Mouse (Mus musculus): ENCODE results near the gene Atp6v0a1.

Gene Atp6v0a1

DNA sequence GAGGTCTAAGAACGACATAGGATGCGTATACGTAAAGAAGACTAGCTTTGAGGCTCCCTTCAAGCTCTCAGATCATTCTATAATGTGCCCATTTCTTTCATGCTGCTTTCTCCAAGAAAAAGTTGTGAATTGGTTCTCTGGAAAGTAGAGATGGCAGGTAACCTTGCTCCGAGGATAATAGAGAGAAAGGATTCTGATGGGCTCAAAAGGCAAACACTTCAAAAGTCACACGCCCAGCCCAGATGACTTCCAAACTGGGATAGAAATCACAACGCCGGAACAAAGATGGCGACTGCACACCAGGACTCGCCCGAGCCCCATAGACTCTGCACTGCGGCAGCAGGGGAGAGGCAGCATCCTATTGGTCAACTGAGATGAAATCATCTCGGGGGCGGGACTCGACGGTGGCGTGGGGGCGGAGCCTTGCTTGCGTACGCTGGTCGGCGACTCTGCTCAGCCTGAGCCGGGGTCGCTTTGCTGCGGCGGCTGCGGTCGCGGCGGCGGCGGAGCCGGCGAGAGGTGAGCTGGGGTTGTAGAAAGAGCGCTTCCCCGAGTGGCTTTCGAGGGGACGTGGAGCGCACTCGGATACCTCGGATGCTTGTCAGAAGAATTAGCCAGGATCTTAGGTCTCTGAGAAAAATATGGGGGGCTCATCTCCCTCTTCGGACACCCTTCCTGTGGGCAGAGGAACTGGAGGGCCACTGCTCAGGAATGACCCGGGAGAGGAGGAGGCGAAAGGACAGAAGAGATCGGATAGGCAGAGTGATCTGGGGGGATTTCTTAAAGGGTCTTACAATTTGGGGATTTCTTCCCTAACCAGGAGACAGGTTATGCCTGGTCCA is at the start of gene Atp6v0a1:
Gene Atp6v0a1 (plus strand): TSS at position 407 of the 842 bp plus-strand sequence.
- peak; percentile 98 to 99 for DNase-seq (ENCODE audit: inconsistent age in 2 of 2, low spot score in 1 of 2)

DNA sequence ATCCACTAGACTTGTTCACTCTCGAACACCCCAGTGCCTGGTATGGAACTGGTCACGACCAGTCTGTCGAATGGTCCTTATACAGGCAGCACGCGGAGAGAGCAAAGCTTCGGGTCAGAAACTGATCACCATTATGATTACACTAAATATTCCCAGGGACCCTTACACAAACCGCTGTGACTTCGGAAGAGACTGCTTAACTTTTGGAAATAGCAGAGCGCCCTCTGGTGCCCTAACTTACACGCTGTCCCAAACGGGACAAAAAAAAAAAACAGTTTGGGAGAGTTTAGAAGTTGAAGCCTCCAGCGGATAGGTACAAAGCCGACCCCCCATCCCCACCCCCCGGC is 49.8 kb upstream of the Atp6v0a1 start:
- DNase-seq (ENCODE audit: inconsistent age in 2 of 2, low spot score in 1 of 2) = peak; percentile 71 to 92

DNA sequence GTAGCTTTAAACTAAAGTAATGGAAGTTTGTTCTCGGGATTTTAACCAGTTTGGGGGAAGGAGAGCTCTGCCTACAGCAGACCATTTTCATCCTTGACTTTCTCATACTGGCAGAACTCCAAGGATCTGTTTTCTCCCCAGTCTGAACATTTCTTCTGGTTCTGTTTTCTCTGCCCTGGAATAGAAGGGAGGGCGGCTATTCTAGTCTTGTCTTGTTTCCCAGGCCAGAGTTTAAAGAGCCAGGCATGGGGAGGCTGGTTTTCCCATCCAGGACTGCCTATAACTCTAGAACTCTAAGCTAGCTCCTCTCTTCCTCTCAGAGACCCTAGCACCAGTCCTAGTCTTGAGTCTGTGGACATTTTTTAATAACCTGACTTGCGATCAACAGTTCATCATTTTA is 49.4 kb upstream of the Atp6v0a1 start:
- DNase-seq (ENCODE audit: inconsistent age in 2 of 2, low spot score in 1 of 2) = peak; percentile 54 to 89

DNA sequence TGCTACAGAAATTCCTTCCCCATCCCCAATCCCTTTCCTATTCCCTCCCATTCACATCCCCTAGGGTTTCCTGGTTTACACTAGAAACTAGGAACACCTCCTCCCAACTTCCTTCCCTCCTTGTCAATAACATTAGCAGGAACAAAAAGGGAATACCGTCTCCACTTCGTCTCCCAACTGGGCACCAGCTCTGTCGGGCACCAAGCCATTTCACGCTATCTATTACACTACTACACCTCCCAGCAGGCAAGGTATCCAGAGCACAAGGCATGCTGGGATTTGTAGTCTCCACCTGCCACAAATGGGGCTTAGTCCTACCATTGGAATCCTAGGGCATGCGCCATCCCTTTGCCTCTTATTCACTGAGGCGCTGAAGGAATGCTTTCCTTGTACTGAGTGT is 48.7 kb upstream of the Atp6v0a1 start:
- DNase-seq (ENCODE audit: inconsistent age in 2 of 2, low spot score in 1 of 2) = peak; percentile 77 to 91

DNA sequence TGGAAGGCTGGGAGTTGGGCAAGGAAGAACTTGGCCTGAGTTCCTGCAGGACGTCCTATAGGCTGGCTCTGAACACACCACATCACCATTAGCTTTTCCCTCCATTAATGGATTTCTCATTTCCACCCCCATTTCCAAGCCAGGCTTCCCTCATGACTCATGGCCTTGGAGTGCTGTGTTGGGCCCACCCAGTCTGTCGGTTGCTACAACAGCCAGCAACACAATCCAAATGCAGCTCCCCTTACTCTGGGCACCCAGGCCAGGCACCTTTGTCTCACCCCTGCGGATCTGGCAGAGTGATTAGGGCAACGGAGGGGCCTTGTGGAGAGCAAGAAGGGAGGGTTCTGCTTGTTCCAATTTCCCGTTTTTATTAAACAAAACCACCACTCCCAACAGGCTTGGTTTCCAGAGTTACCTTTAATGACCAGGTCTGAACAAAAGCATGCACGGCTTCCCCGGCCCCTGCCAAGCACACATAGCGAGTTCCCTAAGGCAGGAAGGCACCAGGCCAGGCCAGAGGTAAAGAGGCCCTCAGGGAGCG is 46.8 kb upstream of the Atp6v0a1 start:
- peak; percentile 67 to 86 for DNase-seq (ENCODE audit: inconsistent age in 2 of 2, low spot score in 1 of 2)

DNA sequence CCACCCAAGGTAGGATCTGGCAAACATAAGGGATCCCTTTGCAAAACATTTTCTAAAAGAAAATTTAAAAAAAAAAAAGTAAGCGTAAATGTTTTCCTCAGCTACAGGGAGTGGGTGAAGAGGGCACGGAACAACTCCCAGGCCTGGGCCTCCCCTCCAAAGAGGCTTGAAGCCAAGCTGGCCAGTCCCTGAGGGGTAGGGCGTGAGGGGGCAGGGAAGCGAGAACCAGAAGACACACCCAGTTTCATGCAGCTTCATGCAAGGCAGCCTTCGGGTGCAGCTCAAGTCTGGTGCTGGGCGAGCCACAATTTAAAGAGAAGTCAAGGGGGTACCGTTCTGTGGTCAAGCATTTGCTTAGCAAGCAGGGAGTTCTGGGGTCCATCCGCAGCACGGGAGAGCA is 45.6 kb upstream of the Atp6v0a1 start:
- peak; percentile 44 to 76 for DNase-seq (ENCODE audit: inconsistent age in 2 of 2, low spot score in 1 of 2)

DNA sequence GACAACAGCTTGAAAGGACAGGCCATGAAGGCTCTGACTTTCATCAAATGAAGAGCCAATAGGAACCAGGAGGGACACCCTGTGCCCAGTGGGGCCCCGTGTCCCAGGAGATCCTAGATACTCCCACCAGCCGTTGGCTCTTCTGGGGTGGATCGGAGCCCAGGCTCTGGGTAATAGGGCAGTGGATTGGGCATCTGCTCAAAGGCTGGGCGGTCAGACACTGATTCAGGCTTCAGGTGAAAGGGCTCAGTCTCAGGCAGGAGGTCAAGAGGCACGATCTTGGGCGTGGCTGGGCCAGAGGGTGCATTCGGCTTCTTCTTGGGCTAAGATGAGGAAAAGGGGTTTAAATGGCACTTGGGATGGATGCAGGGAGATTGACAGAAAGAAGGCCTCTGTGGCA is 45.1 kb upstream of the Atp6v0a1 start:
- peak in 1 of 2 experiments; percentile 65 for DNase-seq (ENCODE audit: inconsistent age in 2 of 2, low spot score in 1 of 2)

DNA sequence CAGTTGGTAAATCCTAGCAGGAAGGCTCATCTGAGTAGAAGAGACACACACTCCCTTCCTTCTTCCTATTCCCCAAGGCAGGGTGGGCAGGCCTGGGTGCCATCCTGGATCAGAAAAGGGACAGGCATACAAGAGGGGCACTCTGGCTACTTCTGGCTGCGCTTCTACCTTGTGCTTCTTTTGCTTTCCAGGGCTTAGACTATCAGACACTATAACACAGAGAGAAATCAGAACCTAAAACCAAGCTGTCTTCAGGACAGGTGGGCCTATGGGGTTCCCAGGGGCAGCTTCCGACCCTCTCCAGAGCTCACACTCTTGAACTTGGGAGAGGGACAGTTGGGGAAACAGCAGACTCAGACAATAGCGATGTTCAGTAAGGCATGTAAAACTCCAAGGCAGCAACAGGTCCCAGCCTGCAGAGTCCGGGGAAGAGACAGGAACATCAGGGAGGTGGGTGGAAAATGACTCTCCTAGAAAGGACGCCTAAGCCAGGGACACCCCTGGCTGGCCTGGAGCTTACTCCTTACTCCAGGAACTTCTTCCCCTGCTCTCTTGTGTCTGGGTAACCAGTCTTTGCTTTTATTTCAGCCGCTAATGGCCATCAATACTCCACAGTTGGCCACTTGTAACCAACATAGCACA is 44.2 kb upstream of the Atp6v0a1 start:
- peak in 1 of 2 experiments; percentile 48 for DNase-seq (ENCODE audit: inconsistent age in 2 of 2, low spot score in 1 of 2)

DNA sequence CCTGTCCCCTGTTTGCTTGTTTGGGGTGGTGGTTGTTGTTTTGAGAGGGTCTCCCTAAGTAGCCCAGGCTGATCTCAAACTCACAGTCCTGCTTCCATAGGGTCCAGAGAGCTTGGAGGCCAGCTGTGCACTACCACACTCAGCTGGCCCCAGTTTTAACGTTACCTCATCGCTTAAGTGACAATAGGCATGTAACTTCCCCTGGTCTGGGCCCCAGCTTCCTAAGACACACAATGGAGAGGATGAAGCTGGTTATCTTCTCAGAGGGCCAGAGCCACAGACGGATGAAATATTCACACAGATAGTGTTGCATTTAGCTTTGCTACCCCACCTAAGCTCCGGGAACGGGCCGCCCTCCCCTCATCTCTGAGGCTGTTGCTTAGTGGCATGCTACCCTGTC is 43.5 kb upstream of the Atp6v0a1 start:
- DNase-seq (ENCODE audit: inconsistent age in 2 of 2, low spot score in 1 of 2) = peak in 1 of 2 experiments; percentile 25

DNA sequence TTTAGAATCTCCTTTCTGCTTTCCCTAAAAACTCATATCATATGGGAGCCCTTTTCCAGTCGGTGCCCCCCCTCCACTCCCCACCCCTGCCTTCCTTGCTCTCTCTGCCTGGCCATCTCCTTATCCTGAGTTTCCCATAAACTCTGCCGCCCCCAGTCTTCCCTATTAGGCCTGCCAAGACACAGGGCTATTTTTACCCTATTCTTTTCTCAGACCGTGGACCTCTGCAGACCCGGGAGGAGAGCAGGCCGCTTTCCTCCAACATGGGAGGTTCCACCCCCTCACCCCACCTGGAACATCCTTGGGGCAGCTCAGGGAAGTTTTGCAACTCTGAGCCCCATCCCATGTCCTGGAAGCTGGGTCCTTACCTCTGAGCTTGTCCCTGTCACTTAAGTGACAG is 41.9 kb upstream of the Atp6v0a1 start:
- peak in 1 of 2 experiments; percentile 49 for DNase-seq (ENCODE audit: inconsistent age in 2 of 2, low spot score in 1 of 2)

DNA sequence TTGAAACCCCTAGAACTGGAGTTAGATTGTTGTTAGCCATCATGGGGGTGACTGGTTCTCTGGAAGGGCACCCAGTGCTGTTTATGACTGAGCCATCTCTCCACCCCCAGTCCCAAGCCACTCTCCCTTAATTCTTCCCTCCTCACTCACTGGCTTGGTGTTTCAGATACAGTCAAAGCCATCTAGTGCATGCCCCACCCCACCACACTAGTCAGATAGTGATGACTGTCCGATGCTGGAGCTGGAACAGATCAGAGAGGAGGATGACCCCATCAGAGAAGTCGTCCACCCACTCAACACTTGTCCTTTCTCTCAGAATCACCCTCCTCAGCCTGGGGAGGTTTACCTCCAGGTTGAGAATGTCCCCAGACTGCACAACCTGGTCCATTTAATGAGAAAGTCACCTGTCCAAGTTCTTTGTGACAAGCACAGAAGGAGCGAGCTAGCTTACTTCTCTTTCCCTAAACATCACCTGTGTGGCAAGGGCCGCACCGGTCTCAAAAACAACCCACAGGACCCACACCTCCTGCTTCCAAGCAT is 41.3 kb upstream of the Atp6v0a1 start:
- peak in 1 of 2 experiments; percentile 52 for DNase-seq (ENCODE audit: inconsistent age in 2 of 2, low spot score in 1 of 2)

DNA sequence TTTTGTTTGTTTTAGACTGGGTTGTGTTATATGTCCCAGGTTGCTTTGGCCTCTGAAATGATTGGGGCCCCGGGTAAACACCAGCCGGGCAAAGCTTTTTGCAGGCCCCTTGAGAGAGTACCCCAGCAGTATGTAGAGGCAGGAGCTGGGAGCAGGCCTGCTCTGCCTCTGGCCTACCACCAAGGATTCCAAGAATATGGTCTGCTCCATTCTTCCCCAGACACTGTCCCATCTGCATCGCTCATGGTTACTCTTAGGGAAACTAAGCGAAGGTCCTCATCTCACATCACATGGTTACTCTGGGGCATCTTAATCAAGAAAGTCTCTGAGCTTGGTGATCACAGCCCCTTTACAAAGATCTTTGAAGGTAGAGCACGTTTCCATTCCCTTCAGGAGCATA is 40.8 kb upstream of the Atp6v0a1 start:
- peak in 1 of 2 experiments; percentile 51 for DNase-seq (ENCODE audit: inconsistent age in 2 of 2, low spot score in 1 of 2)

DNA sequence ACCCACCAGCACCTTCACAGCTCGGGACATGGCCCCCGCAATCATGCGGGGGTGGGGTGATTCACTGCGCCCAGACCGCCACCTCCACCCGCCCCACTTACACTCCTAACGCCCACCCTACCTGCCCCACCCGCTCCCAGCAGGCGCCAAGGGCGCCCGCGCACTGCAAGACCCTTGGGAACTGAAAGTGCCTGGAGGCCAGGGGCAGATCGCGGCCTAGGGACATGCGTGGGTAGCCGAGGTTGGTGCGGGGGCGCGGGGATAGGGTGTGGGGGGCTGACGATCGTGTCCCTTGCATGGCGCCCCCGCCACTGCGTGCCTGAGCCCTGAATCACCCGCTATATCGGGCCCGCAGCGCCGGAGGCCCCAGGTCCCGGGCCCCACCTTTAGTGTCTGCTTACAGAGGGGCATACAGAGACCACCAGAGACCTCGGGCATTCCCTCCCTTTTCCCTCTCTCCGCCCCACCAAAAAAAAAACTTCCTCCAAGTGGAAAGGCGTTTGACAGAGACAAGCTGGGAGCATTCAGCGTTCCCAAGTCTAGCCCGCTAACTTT is 40.0 kb upstream of the Atp6v0a1 start:
- peak; percentile 61 to 89 for DNase-seq (ENCODE audit: inconsistent age in 2 of 2, low spot score in 1 of 2)

DNA sequence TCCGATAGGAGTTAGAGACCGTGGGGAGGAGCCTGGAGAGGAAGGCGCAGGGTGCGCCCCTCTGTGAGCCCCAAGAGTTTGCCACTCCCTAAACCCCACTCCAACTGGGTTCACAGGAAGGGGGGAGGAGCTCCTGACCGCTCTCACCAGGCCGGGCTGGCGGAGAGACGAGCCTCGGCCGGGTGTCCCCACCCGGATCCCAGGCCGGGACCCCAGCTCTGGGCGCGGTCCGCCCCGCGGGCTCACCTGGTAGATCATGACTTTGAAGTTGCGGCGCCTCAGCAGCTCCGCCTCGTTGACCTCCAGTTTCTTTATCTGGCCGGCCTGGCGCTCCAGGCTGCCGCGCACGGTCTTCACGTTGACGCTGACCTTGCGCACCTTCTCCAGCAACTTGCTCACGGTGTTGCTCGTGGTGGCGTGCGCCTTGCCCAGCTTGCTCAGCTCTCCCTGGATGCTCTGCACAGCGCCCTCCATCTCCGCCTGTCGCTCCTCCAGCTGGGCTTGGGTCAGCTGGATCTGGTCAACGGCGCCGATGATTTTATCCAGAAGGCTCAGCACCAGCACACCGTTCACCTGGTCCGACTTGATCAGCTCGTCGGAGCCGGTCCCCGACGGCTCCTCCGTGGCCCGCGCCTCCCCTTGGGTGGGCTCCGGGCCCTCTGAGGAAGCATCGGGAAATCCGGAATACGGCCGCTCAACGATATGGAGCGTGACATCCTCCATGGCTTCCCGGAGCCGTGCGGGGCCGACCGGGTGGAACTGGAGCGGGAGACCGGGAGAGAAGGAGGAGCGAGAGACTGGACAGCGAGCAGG is 39.3 kb upstream of the Atp6v0a1 start:
- DNase-seq (ENCODE audit: inconsistent age in 2 of 2, low spot score in 1 of 2) = peak in 1 of 2 experiments; percentile 83

DNA sequence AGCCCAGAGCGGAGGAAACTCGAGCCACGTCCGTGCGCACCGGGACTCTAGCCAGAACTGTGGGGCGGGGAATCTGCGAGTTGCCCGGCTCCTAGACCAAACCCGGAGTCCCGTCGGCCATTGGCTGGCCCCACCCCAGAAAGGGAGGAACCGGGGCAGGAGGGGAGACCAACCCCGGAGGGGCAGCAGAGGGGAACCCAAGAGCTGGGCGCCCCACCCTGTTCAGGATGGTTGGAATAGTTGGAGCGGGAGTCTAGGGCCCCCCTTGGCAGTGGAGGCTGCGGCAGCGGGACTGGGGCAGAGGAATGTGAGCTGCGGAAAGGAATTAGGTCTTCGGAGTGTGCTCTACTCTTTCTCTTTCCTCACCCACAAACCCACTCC is 38.7 kb upstream of the Atp6v0a1 start, which contains the start of gene Cavin1:
Gene Cavin1 (minus strand): TSS at position 331 of the 381 bp plus-strand sequence.
- DNase-seq (ENCODE audit: inconsistent age in 2 of 2, low spot score in 1 of 2) = peak; percentile 97 to 99

DNA sequence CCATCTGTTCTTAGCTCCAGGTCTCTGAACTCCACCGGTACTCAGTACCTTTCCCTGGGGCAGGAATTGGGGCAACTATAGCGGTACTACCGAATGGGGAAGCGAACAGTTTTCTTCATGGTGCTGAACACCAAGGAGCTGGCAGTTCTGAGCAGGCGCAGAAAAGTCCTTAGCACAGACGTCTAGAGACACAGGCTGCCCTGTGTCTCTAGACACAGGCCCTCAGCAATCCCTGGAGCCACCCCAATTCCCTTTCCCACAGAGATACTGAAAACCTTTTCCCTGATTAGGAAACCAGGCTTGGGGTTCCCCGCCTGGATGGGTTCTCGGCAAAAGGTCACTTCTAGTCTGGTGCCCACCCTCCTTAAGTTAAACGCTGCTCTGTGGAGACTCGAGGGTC is 37.8 kb upstream of the Atp6v0a1 start:
- DNase-seq (ENCODE audit: inconsistent age in 2 of 2, low spot score in 1 of 2) = peak; percentile 14 to 65

DNA sequence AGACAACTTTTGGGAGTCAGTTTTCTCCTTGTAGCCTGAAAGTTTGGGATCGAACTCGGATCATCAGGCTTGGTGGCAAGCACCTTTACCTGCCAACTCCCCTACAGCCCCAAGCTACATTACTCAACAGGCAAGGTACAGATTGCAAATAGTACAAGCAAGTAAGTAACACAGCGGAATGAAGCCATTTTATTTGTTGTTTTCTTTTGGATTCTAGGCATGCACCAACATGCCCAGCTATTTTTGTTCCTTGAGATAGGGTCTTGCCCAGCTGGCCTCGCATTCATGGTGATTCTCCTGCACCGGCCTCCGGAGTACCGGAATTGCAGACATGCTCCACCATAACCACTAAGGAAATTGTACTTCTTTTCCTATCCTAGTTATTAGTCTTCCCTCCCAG is 36.0 kb upstream of the Atp6v0a1 start:
- DNase-seq (ENCODE audit: inconsistent age in 2 of 2, low spot score in 1 of 2) = no peak

DNA sequence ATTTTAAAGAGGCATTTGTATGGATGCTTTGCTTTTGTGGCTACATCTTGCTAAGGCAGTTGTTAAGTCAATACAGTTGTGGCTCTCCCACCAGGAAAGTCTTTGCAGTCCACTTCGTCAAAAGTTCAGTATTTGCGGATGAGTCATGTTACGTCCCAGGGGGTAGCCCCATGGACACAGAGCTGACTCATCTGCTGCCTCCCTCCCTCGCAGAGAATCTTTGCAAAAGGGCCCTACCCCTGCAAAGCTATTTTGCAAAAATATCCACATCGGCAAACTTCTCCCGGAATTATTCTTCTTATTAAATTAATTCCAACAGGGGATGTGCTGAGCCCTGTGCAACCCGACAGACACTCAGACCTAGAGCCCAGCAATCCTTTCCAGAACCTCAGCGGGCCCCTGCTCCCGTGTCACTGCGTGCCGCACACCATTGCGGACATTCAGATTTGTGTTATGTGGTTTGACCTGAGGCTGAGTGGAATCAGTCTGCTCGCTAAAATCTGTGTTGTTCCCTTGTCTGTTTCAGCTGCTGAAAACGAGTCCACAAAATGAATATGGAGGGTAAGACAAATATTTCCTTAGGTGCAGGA is 34.8 kb upstream of the Atp6v0a1 start:
- peak; percentile 80 to 88 for DNase-seq (ENCODE audit: inconsistent age in 2 of 2, low spot score in 1 of 2)

DNA sequence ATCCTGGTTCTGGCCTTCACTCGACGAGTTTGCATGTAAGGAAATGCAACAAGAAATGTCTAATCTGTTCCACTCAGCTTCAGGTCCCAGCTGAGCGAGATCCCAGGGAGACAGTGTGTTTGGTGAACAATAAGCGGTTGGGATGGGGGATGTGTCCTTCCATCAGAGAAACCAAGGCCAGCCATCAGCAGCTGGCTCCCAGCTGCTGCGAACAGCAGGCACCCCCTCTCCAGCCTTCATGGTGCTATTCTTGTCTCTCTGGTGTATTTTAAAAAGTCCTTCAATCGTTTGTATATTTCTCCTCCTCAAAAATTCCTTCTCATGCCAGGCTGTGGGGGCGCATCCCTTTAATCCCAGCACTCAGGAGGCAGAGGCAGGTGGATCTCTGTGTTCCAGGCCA is 34.0 kb upstream of the Atp6v0a1 start:
- DNase-seq (ENCODE audit: inconsistent age in 2 of 2, low spot score in 1 of 2) = peak; percentile 36 to 79

DNA sequence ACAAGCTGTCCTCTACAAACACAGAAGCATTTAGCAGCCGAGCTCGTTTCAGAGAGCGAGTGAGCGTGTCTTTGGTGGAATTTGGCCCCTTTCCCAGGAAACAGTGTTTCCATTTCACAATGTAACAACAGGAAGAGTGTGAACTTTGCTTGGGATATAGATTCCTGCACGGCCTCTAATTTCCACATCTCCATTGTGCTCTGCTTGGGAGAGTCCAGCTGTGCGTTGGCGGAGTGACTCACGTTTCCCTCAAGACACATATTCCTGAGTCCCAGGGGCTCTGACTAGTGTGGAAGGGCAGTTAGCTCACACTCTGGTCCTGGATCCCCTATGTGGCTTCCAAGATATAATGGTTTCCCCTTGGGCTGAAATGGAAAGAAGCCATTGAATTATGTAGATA is 29.4 kb upstream of the Atp6v0a1 start:
- peak in 1 of 2 experiments; percentile 69 for DNase-seq (ENCODE audit: inconsistent age in 2 of 2, low spot score in 1 of 2)
